Mouse (Mus musculus) adipocyte (in vitro differentiated cells): Measurements from ENCODE around the gene Acot6.

Experiments used
- DNase-seq: peaks from one replicate; pipeline ENCODE4 v3.0.0-alpha.2; 2016; ENCODE audit warnings: low spot score

Acot6 gene

DNA sequence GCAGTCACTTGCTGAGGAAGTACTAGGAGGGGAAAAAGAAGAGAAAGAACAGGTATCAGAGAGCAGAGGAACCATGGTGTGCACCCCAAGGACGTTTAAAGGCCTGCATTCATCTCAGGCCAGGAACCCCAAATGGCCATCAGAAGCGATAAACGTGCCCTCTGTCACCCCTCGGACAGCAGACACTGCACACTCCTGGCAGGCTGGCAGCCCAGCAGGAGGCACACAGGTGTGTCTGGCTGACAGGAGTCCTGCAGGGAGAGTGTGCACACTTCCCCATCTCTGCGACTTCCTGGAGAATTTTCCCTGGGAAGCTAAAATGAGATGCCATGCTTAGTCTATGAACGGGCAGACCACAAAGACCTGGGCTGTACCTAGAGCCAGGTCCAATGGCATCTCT is 53.0 kb downstream of the Acot6 start:
- DNase-seq, result no peak

GRCm38 (mm10) chr12:84154786-84155522 is 54.5 kb downstream of the Acot6 start:
- peak; percentile 82 for DNase-seq

DNA sequence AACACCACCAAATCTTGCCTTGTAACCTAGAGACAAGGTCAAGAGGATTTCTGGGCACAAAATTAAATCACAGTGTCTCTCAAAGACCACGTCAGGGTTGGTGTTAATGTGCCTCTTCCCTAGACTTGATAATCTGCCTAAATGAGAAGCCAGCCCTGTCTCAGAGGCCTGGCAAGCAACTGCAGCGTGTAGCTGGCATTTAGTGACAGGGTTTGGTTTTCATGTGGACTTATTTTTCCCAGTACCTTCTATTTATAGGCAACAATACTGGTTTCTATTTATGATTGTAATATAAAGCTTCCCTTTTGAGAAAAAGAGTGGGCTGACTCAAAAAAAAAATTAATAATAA is 55.0 kb downstream of the Acot6 start:
- DNase-seq, result no peak

- no peak for DNase-seq
These were observed 55.8 kb downstream of the Acot6 start for GRCm38 (mm10) chr12:84156210-84156609.

DNA sequence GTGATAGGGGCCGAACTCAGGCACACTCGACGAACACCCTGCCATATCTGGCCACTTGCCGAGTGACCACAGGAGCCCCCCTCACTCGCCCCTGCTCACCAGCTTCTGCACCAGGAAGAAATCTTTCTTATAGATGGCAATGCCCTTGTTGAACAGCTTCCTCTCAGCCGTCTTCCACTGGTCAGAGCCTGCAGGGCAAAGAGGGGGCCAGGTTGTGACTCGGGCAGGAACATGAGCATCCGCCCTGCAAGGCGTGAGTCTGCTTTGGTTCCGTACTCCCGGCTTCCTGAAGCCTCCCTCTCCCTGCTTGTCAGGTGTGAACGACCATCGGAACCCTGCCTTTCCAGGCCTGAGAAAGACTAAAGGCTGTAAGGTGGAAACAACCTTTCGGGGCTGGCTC is 57.7 kb downstream of the Acot6 start:
- no peak for DNase-seq

DNA sequence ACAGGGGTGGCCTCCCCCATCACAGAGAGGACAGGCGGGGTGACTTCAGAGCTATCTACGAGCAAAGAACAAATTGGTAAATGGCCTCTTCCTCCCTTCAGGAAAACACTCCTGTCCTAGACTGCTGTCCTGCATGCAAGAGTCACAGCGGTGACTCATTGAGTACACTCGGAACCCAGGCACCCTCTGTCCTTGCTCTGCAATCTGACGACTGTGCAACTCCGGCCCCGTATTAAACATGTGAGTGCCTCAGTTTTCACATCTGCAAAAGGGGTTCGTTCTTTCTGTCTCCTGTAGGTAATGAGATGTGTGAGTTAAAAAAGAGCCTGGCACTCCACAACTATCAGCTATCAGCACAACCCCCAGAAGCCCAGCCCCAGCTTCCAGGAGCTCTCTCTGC is 60.0 kb downstream of the Acot6 start:
- DNase-seq, result no peak
